Mouse (Mus musculus) midbrain, embryonic 16.5 days (tissue): Measurements from ENCODE around the gene Pcolce2. TPM values are rescaled to one million over a fixed set of nuclear protein-coding genes. Genes with fewer than 3 reads are reported as not detected.

Source experiments
- ATAC-seq: fragments of 200-750 bp; cut with Nextera tagmentation; 2 replicates; pipeline ENCODE4 v1.8.0; 2017; ENCODE audit warnings: moderate TSS enrichment
- H3K27ac ChIP-seq: fragments of 300-500 bp; sonication (generic); 2 replicates; pipeline ENCODE4 v1.5.1; 2014; ENCODE audit warnings: mild to moderate bottlenecking, low read length, mixed read lengths
- H3K27me3 ChIP-seq: fragments of 300-500 bp; sonication (generic); 2 replicates; pipeline ENCODE4 v1.6.1; 2014; ENCODE audit warnings: low read depth, low read length, mixed read lengths; ENCODE audit not compliant: control insufficient read depth, insufficient read depth
- H3K36me3 ChIP-seq: fragments of 300-500 bp; sonication (generic); 2 replicates; pipeline ENCODE4 v1.6.1; 2014; ENCODE audit warnings: mild to moderate bottlenecking, low read length, moderate library complexity, mixed read lengths; ENCODE audit not compliant: control insufficient read depth, insufficient read depth
- H3K4me1 ChIP-seq: fragments of 300-500 bp; sonication (generic); 2 replicates; pipeline ENCODE4 v1.6.1; 2014; ENCODE audit warnings: mild to moderate bottlenecking, low read length, mixed read lengths; ENCODE audit not compliant: control insufficient read depth, insufficient read depth
- H3K4me2 ChIP-seq: fragments of 300-500 bp; sonication (generic); 2 replicates; pipeline ENCODE4 v1.6.1; 2014; ENCODE audit warnings: mild to moderate bottlenecking, low read length, mixed read lengths
- H3K4me3 ChIP-seq: fragments of 300-500 bp; sonication (generic); 2 replicates; pipeline ENCODE4 v1.5.1; 2014; ENCODE audit warnings: low read depth, mild to moderate bottlenecking, low read length, moderate library complexity, mixed read lengths
- H3K9ac ChIP-seq: fragments of 300-500 bp; sonication (generic); 2 replicates; pipeline ENCODE4 v1.6.1; 2014; ENCODE audit warnings: low read depth, low read length, mixed read lengths
- H3K9me3 ChIP-seq: fragments of 300-500 bp; sonication (generic); replicated peaks from 2 replicates; pipeline ENCODE4 v1.6.1; 2014; ENCODE audit warnings: mild to moderate bottlenecking, low read length, mixed read lengths; ENCODE audit not compliant: control insufficient read depth, poor library complexity, severe bottlenecking
- WGBS: fragments of 180-500 bp; shearing (Covaris S2); extraction: QIAGEN DNeasy Blood & Tissue Kit; methylation state at CpG from one replicate; pipeline ENCODE4 v1.1.7; 2014; 5-methylcytosine and 5-hydroxymethylcytosine counted together
- polyA plus RNA-seq: library from polyadenylated mRNA; unstranded; fragments of >200 nt; fragmentation: Nextera tagmentation; extraction: Ambion mirVana; gene quantifications from 2 replicates; pipeline ENCODE4 v1.2.1, GENCODE M21; 2015

Gene Pcolce2
- polyA plus RNA-seq, 1 experiment from 2014 or later = 2.3 TPM

GRCm38 (mm10) chr9:95636395-95636794 lies 1.0 kb upstream of the Pcolce2 start:
- Histone ChIP-seq H3K9me3 (no peaks in the 10 kb centered on the region), H3K4me2 (peak overlapping the region; percentile 93), H3K27me3 (no peaks in the 10 kb centered on the region), H3K27ac (no peak overlapping the region), H3K36me3 (no peaks in the 10 kb centered on the region), H3K4me3 (peak overlapping the region; percentile 92; the same call in 1 of the 2 replicates), H3K4me1 (peaks cover 6% of the 10 kb centered on the region), H3K9ac (no peak overlapping the region)
- 67% methylated on average over 4 of the region's 4 CpGs for WGBS
- no peak for ATAC-seq

GRCm38 (mm10) chr9:95639919-95640318 lies 2.5 kb downstream of the Pcolce2 start:
- no peak overlapping the region for H3K27ac ChIP-seq
- WGBS = 57% methylated on average over 4 of the region's 4 CpGs
- H3K27me3 ChIP-seq = no peaks in the 10 kb centered on the region
- no peak overlapping the region for H3K4me3 ChIP-seq
- H3K36me3 ChIP-seq = no peaks in the 10 kb centered on the region
- H3K9ac ChIP-seq = no peak overlapping the region
- ATAC-seq = no peak
- H3K9me3 ChIP-seq = no peaks in the 10 kb centered on the region
- no peak overlapping the region for H3K4me2 ChIP-seq
- H3K4me1 ChIP-seq = peaks cover 6% of the 10 kb centered on the region

GRCm38 (mm10) chr9:95645926-95646325 lies 8.5 kb downstream of the Pcolce2 start:
- Histone ChIP-seq H3K4me2 (no peak overlapping the region), H3K9me3 (no peaks in the 10 kb centered on the region), H3K36me3 (no peaks in the 10 kb centered on the region), H3K4me1 (no peaks in the 10 kb centered on the region), H3K27ac (no peak overlapping the region), H3K27me3 (no peaks in the 10 kb centered on the region), H3K9ac (no peak overlapping the region), H3K4me3 (no peak overlapping the region)
- no peak for ATAC-seq
- 90% methylated on average over 8 of the region's 8 CpGs for WGBS

GRCm38 (mm10) chr9:95653363-95653762 lies 16.0 kb downstream of the Pcolce2 start:
- no peaks in the 10 kb centered on the region for H3K4me1 ChIP-seq
- no peak for ATAC-seq
- 85% methylated on average over 6 of the region's 6 CpGs for WGBS
- no peak overlapping the region for H3K9ac ChIP-seq
- no peaks in the 10 kb centered on the region for H3K36me3 ChIP-seq
- no peak overlapping the region for H3K4me2 ChIP-seq
- no peaks in the 10 kb centered on the region for H3K9me3 ChIP-seq
- no peaks in the 10 kb centered on the region for H3K27me3 ChIP-seq
- H3K27ac ChIP-seq = no peak overlapping the region
- no peak overlapping the region for H3K4me3 ChIP-seq

- H3K4me1 ChIP-seq = no peaks in the 10 kb centered on the region
- H3K27me3 ChIP-seq = no peaks in the 10 kb centered on the region
- H3K4me2 ChIP-seq = no peak overlapping the region
- no peaks in the 10 kb centered on the region for H3K36me3 ChIP-seq
- ATAC-seq = no peak
- H3K4me3 ChIP-seq = no peak overlapping the region
- 97% methylated on average over 5 of the region's 5 CpGs for WGBS
- H3K9me3 ChIP-seq = no peaks in the 10 kb centered on the region
- no peak overlapping the region for H3K27ac ChIP-seq
- H3K9ac ChIP-seq = no peak overlapping the region
Measured at GRCm38 (mm10) chr9:95654356-95654755, 17.0 kb downstream of the Pcolce2 start.

- Histone ChIP-seq H3K36me3 (no peaks in the 10 kb centered on the region), H3K27me3 (no peaks in the 10 kb centered on the region), H3K4me2 (no peak overlapping the region), H3K9ac (no peak overlapping the region), H3K9me3 (no peaks in the 10 kb centered on the region), H3K4me1 (no peaks in the 10 kb centered on the region), H3K27ac (no peak overlapping the region), H3K4me3 (no peak overlapping the region)
- ATAC-seq = no peak
- 92% methylated on average over 2 of the region's 2 CpGs for WGBS
Measured at GRCm38 (mm10) chr9:95657941-95658340, 20.5 kb downstream of the Pcolce2 start.

- Histone ChIP-seq H3K9ac (no peak overlapping the region), H3K36me3 (no peaks in the 10 kb centered on the region), H3K4me3 (no peak overlapping the region), H3K27me3 (no peaks in the 10 kb centered on the region), H3K4me2 (no peak overlapping the region), H3K27ac (no peak overlapping the region), H3K9me3 (no peaks in the 10 kb centered on the region), H3K4me1 (peaks cover 3% of the 10 kb centered on the region; the same call in 1 of the 2 replicates)
- ATAC-seq = 0 out of 2 replicates have a peak, but pooled peaks have one; percentile 49
- WGBS = 41% methylated on average over 10 of the region's 10 CpGs
Measured at GRCm38 (mm10) chr9:95664290-95664989, 27.0 kb downstream of the Pcolce2 start.

- ATAC-seq = no peak
- no peak overlapping the region for H3K4me3 ChIP-seq
- WGBS = 90% methylated on average over 6 of the region's 6 CpGs
- no peaks in the 10 kb centered on the region for H3K9me3 ChIP-seq
- H3K27ac ChIP-seq = no peak overlapping the region
- H3K4me1 ChIP-seq = peaks cover 3% of the 10 kb centered on the region; the same call in 1 of the 2 replicates
- H3K36me3 ChIP-seq = no peaks in the 10 kb centered on the region
- no peak overlapping the region for H3K9ac ChIP-seq
- H3K4me2 ChIP-seq = no peak overlapping the region
- H3K27me3 ChIP-seq = no peaks in the 10 kb centered on the region
Measured at GRCm38 (mm10) chr9:95665835-95666234, 28.4 kb downstream of the Pcolce2 start.

GRCm38 (mm10) chr9:95667836-95668235 lies 30.4 kb downstream of the Pcolce2 start:
- Histone ChIP-seq H3K36me3 (no peaks in the 10 kb centered on the region), H3K4me1 (peaks cover 3% of the 10 kb centered on the region; the same call in 1 of the 2 replicates), H3K9me3 (no peaks in the 10 kb centered on the region), H3K27ac (peak overlapping the region; percentile 15; the same call in 1 of the 2 replicates), H3K9ac (no peak overlapping the region), H3K4me2 (no peak overlapping the region; the same call in 1 of the 2 replicates), H3K27me3 (no peaks in the 10 kb centered on the region), H3K4me3 (no peak overlapping the region)
- 19% methylated on average over 9 of the region's 9 CpGs for WGBS
- peak; percentile 59; the same call in 1 of the 2 replicates for ATAC-seq
